Mouse (Mus musculus): ENCODE data around the gene Gm20388. TPM values are rescaled to one million over a fixed set of nuclear protein-coding genes. Genes with fewer than 3 reads are reported as not detected.

The Gm20388 gene
- polyA plus RNA-seq, 1 experiment from 2014 or later = not detected

DNA sequence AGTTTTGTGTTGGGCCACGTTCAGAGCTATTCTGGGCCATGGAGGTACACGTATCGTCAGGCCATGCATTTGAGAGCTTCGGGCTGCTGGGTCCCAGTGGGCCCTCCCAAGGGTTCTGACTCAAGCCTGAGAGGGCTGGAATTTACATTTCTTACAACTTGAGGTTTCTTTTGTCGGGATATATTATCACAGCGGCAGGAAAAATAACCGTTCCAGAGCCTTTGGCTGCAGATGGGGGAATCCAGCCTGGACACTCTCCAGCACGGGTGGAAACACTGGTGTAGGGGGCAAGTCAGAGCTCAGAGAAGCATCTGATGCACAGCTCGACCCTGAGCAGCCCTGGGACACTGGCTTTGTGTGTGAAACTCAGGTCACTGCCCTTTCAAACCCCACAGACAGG, 2192.6 kb downstream of the Gm20388 start:
- Histone ChIP-seq H3K4me2 (replicated peaks; ENCODE audit: low read depth, low read length) (no peak overlapping the region), H3K9ac (ENCODE audit: low read depth, low read length) (no peak overlapping the region), H3K4me1 (ENCODE audit: control insufficient read depth, insufficient read depth, low read length) (peaks cover 18% of the 10 kb centered on the region), H3K27me3 (ENCODE audit: control insufficient read depth, insufficient read depth, low read length) (no peaks in the 10 kb centered on the region; the same call in 1 of the 2 replicates), H3K36me3 (ENCODE audit: control insufficient read depth, insufficient read depth, low read length) (no peaks in the 10 kb centered on the region), H3K4me3 (ENCODE audit: low read length) (no peak overlapping the region), H3K9me3 (ENCODE audit: control insufficient read depth, low read length) (no peaks in the 10 kb centered on the region), H3K27ac (ENCODE audit: low read depth, low read length) (no peak overlapping the region)
- 57% methylated on average over 9 of the region's 9 CpGs for WGBS
- ATAC-seq (ENCODE audit: low FRiP score, low TSS enrichment) = no peak

DNA sequence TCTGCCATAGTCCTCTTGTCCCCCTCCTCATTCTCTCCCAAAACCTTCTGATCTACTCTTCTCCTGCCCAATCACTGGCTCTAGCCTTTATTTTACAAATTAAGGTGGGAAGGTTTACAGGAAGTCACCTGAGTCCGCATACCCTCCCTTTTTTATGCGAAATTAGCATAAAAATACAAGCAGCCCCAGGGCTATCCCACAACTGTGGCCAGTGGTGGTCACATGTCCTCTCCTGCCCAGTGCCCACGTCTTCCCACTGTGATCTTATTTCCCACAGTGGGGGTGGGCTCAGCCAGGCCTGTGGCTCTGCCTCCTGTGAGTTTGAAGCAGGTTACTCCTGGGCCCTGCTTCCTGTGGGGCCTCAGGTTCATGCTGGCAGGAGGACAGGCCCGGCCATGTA, 2194.0 kb downstream of the Gm20388 start:
- H3K27me3 ChIP-seq (ENCODE audit: control insufficient read depth, insufficient read depth, low read length) = no peaks in the 10 kb centered on the region; the same call in 1 of the 2 replicates

DNA sequence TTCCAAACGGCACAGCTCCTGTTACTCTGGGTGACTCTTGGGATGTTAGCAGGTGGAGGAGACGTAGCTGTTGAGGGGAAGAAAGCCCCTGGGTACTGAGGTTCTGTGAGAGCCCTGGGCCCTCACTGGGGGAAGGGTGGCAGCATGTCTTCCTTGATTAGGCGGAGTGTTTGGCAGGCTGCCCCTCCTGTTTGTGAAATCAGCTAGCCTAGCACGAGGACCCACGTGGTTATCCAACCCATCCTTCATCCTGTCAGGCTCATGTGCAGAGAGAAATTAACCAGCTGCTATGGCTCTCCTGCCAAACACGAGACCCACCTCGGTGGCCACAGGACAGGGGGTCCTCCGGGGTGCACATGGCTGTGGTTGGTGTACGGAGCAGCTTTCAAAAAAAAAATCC, 2195.6 kb downstream of the Gm20388 start:
- Histone ChIP-seq H3K9me3 (ENCODE audit: control insufficient read depth, low read length) (no peaks in the 10 kb centered on the region), H3K36me3 (ENCODE audit: control insufficient read depth, insufficient read depth, low read length) (no peaks in the 10 kb centered on the region), H3K27ac (ENCODE audit: low read depth, low read length) (no peak overlapping the region), H3K4me1 (ENCODE audit: control insufficient read depth, insufficient read depth, low read length) (peaks cover 18% of the 10 kb centered on the region), H3K4me2 (replicated peaks; ENCODE audit: low read depth, low read length) (no peak overlapping the region), H3K4me3 (ENCODE audit: low read length) (no peak overlapping the region), H3K27me3 (ENCODE audit: control insufficient read depth, insufficient read depth, low read length) (no peaks in the 10 kb centered on the region; the same call in 1 of the 2 replicates), H3K9ac (ENCODE audit: low read depth, low read length) (no peak overlapping the region)
- no peak for ATAC-seq (ENCODE audit: low FRiP score, low TSS enrichment)
- WGBS = 23% methylated on average over 9 of the region's 9 CpGs

More for the DNA sequence above, 2194.0 kb downstream of the Gm20388 start:
- H3K27ac ChIP-seq (ENCODE audit: low read depth, low read length) = no peak overlapping the region
- ATAC-seq (ENCODE audit: low FRiP score, low TSS enrichment) = no peak
- H3K9me3 ChIP-seq (ENCODE audit: control insufficient read depth, low read length) = no peaks in the 10 kb centered on the region
- H3K9ac ChIP-seq (ENCODE audit: low read depth, low read length) = no peak overlapping the region
- H3K4me2 ChIP-seq (replicated peaks; ENCODE audit: low read depth, low read length) = no peak overlapping the region
- 72% methylated on average over 4 of the region's 4 CpGs for WGBS
- H3K4me1 ChIP-seq (ENCODE audit: control insufficient read depth, insufficient read depth, low read length) = peaks cover 18% of the 10 kb centered on the region
- no peak overlapping the region for H3K4me3 ChIP-seq (ENCODE audit: low read length)
- no peaks in the 10 kb centered on the region for H3K36me3 ChIP-seq (ENCODE audit: control insufficient read depth, insufficient read depth, low read length)

- no peak overlapping the region for H3K9ac ChIP-seq (ENCODE audit: low read depth, low read length)
- no peak overlapping the region for H3K27ac ChIP-seq (ENCODE audit: low read depth, low read length)
- no peaks in the 10 kb centered on the region for H3K36me3 ChIP-seq (ENCODE audit: control insufficient read depth, insufficient read depth, low read length)
- no peak for ATAC-seq (ENCODE audit: low FRiP score, low TSS enrichment)
- H3K4me1 ChIP-seq (ENCODE audit: control insufficient read depth, insufficient read depth, low read length) = peaks cover 10% of the 10 kb centered on the region
- H3K4me3 ChIP-seq (ENCODE audit: low read length) = no peak overlapping the region
- no peaks in the 10 kb centered on the region for H3K9me3 ChIP-seq (ENCODE audit: control insufficient read depth, low read length)
- no peaks in the 10 kb centered on the region; the same call in 1 of the 2 replicates for H3K27me3 ChIP-seq (ENCODE audit: control insufficient read depth, insufficient read depth, low read length)
- WGBS = 63% methylated on average over 20 of the region's 20 CpGs
- H3K4me2 ChIP-seq (replicated peaks; ENCODE audit: low read depth, low read length) = no peak overlapping the region
These were observed 2199.7 kb downstream of the Gm20388 start for GRCm38 (mm10) chr8:122110240-122110866.

DNA sequence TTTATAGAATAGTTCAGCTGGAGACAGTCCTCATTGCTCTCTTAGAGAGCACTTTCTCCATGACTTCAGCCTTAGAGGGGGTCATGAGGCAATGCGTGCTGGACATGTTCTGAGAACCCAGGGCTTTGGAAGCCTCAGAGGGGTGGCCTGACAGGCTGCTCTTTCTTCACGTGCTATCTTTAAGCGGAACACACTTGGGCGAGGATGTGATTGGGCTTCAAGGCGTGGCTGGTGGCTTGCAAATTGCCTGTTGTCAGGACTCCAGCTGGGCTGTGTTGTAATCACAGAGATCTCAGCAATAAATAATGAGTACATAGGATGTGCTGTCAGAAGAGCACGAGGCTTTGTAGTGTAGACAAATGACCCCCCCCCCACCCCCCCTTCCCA, 2200.2 kb downstream of the Gm20388 start:
- no peaks in the 10 kb centered on the region for H3K36me3 ChIP-seq (ENCODE audit: control insufficient read depth, insufficient read depth, low read length)
- H3K9ac ChIP-seq (ENCODE audit: low read depth, low read length) = no peak overlapping the region
- peaks cover 8% of the 10 kb centered on the region for H3K4me1 ChIP-seq (ENCODE audit: control insufficient read depth, insufficient read depth, low read length)
- H3K27me3 ChIP-seq (ENCODE audit: control insufficient read depth, insufficient read depth, low read length) = no peaks in the 10 kb centered on the region; the same call in 1 of the 2 replicates
- no peak overlapping the region for H3K27ac ChIP-seq (ENCODE audit: low read depth, low read length)
- no peak overlapping the region for H3K4me3 ChIP-seq (ENCODE audit: low read length)
- ATAC-seq (ENCODE audit: low FRiP score, low TSS enrichment) = no peak
- H3K4me2 ChIP-seq (replicated peaks; ENCODE audit: low read depth, low read length) = no peak overlapping the region
- no peaks in the 10 kb centered on the region for H3K9me3 ChIP-seq (ENCODE audit: control insufficient read depth, low read length)
- WGBS = 31% methylated on average over 6 of the region's 6 CpGs

DNA sequence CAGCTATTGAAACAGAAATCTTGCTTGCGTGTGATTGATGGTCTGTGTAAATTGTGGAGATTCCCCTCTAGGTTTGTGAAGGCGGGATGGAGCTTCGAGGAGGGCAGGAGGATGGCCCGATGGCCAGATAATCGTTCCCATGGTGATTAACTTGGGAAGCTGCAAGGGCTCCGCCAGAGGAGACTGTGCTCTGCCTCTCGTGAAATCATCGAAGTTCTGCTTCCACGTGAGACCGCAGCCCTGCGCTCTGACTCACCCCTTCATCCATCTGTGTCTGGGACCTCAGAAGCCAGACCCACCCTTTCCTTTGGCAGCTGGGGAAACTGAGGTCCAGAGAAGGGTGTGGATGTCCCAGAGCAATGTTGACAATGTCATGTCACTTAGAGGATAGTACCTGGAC, 2201.1 kb downstream of the Gm20388 start:
- Histone ChIP-seq H3K9ac (ENCODE audit: low read depth, low read length) (no peak overlapping the region), H3K27ac (ENCODE audit: low read depth, low read length) (no peak overlapping the region), H3K9me3 (ENCODE audit: control insufficient read depth, low read length) (no peaks in the 10 kb centered on the region), H3K27me3 (ENCODE audit: control insufficient read depth, insufficient read depth, low read length) (no peaks in the 10 kb centered on the region; the same call in 1 of the 2 replicates), H3K36me3 (ENCODE audit: control insufficient read depth, insufficient read depth, low read length) (no peaks in the 10 kb centered on the region), H3K4me1 (ENCODE audit: control insufficient read depth, insufficient read depth, low read length) (no peaks in the 10 kb centered on the region), H3K4me3 (ENCODE audit: low read length) (no peak overlapping the region), H3K4me2 (replicated peaks; ENCODE audit: low read depth, low read length) (no peak overlapping the region)
- no peak for ATAC-seq (ENCODE audit: low FRiP score, low TSS enrichment)
- 61% methylated on average over 11 of the region's 11 CpGs for WGBS

DNA sequence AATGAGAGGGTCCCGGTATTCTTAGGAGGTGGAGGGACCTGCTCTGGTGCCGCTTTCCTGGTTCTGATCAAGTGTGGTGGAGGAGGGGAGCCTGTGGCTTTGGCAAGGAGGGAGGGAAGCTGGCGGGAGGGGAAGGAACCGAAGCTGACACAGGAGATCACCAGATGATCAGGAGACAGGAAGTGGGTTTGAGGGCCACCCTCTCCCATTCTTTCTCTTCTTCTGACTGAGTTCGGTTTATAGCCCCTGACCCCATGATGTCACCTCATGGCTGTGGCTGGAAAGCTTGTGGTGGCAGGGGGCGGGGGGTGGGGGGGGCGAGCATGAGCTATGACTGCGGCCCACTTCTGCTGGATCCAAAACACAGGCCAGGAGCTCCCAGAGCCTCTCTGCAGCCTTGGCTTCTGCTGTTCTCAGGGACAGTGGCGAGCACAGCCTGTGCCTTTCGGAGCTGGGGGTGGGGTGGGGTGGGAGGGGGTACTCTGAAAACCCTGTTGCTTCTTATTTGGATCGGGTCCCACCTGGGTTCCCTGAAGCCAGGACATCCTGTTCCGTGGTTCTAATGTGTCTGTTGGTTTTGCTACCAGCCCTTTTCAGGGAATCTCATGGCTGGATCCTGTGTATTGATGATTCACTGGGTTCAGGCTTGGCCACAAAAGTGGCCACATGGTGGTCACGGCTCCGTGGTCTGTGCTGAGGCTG, 2201.8 kb downstream of the Gm20388 start:
- H3K4me2 ChIP-seq (replicated peaks; ENCODE audit: low read depth, low read length) = no peak overlapping the region
- no peak overlapping the region for H3K9ac ChIP-seq (ENCODE audit: low read depth, low read length)
- H3K4me3 ChIP-seq (ENCODE audit: low read length) = no peak overlapping the region
- no peaks in the 10 kb centered on the region for H3K36me3 ChIP-seq (ENCODE audit: control insufficient read depth, insufficient read depth, low read length)
- H3K9me3 ChIP-seq (ENCODE audit: control insufficient read depth, low read length) = no peaks in the 10 kb centered on the region
- H3K27me3 ChIP-seq (ENCODE audit: control insufficient read depth, insufficient read depth, low read length) = no peaks in the 10 kb centered on the region
- no peak overlapping the region for H3K27ac ChIP-seq (ENCODE audit: low read depth, low read length)
- WGBS = 60% methylated on average over 14 of the region's 14 CpGs
- no peak for ATAC-seq (ENCODE audit: low FRiP score, low TSS enrichment)
- H3K4me1 ChIP-seq (ENCODE audit: control insufficient read depth, insufficient read depth, low read length) = no peaks in the 10 kb centered on the region

DNA sequence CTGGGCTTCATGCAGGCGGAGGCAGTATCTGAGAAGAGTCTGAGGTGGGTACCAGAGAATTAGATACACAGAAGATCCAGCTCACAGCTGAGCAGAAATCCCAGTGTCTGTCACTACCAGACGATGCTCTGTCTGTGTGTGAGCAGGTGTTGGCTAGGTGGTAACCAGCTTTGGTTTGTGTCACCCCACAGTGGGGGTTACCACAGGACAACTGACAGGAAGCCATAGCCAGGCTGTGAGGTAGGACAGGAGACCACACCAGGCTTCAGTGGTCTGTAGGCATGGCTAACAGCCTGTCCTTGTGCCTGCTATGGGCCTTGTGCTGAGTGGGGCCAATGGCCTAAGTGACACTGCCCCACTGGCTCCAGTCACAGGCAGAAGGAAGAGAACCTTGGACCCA, 2204.2 kb downstream of the Gm20388 start:
- H3K9me3 ChIP-seq (ENCODE audit: control insufficient read depth, low read length) = no peaks in the 10 kb centered on the region
- H3K4me1 ChIP-seq (ENCODE audit: control insufficient read depth, insufficient read depth, low read length) = no peaks in the 10 kb centered on the region
- H3K4me3 ChIP-seq (ENCODE audit: low read length) = no peak overlapping the region
- ATAC-seq (ENCODE audit: low FRiP score, low TSS enrichment) = no peak
- no peak overlapping the region for H3K9ac ChIP-seq (ENCODE audit: low read depth, low read length)
- H3K36me3 ChIP-seq (ENCODE audit: control insufficient read depth, insufficient read depth, low read length) = no peaks in the 10 kb centered on the region
- H3K27ac ChIP-seq (ENCODE audit: low read depth, low read length) = no peak overlapping the region
- 96% methylated on average over 2 of the region's 2 CpGs for WGBS
- no peaks in the 10 kb centered on the region for H3K27me3 ChIP-seq (ENCODE audit: control insufficient read depth, insufficient read depth, low read length)
- no peak overlapping the region for H3K4me2 ChIP-seq (replicated peaks; ENCODE audit: low read depth, low read length)

DNA sequence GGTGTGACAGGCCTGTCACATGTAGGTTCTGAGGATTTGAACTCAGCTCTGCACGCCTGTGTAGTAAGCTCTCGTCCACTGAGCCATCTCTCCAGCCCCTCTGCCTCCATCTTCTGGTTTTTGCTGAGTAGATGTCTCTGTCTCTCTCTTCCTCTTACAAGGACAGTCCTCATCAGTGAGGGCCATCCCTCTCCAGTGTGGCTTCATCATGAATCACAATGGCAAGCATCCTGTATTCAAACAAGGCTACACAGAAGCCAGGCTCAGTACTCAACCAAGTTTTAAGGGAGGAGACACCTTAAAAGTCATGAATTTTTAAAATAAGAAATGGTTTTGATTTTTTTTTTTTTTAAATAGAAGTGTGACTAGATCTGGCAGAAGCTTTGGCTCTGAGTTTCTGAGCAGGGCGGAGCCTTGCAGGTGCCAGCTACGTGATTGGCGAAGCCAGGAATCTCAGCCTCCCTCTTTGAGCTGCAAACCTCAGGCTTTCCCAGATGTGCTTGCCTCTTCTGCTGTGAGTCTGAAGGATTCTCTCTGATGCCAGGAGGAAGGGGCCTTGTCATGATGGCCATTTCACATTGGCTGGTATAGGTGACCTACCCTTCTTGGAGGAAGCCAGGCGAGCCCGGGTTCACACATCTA, 2206.2 kb downstream of the Gm20388 start:
- WGBS = 90% methylated on average over 7 of the region's 7 CpGs
- no peak overlapping the region for H3K4me3 ChIP-seq (ENCODE audit: low read length)
- ATAC-seq (ENCODE audit: low FRiP score, low TSS enrichment) = no peak
- H3K27ac ChIP-seq (ENCODE audit: low read depth, low read length) = no peak overlapping the region
- no peaks in the 10 kb centered on the region for H3K4me1 ChIP-seq (ENCODE audit: control insufficient read depth, insufficient read depth, low read length)
- H3K36me3 ChIP-seq (ENCODE audit: control insufficient read depth, insufficient read depth, low read length) = no peaks in the 10 kb centered on the region
- H3K27me3 ChIP-seq (ENCODE audit: control insufficient read depth, insufficient read depth, low read length) = no peaks in the 10 kb centered on the region
- H3K9ac ChIP-seq (ENCODE audit: low read depth, low read length) = no peak overlapping the region
- H3K9me3 ChIP-seq (ENCODE audit: control insufficient read depth, low read length) = no peaks in the 10 kb centered on the region
- no peak overlapping the region for H3K4me2 ChIP-seq (replicated peaks; ENCODE audit: low read depth, low read length)
